Mouse (Mus musculus) monocyte, adult 5-6 weeks (primary cell): ENCODE results near the gene BC029722. TPM values are rescaled to one million over a fixed set of nuclear protein-coding genes. Genes with fewer than 3 reads are reported as not detected.

Source experiments
- ATAC-seq: fragments of 153-309, 156-312 bp; replicated peaks from 2 replicates; pipeline ENCODE4 v1.8.0; 2017; ENCODE audit warnings: mild to moderate bottlenecking; ENCODE audit not compliant: low TSS enrichment, insufficient number of reproducible peaks, severe bottlenecking, poor library complexity, low FRiP score
- total RNA-seq: library from RNA; stranded (forward); fragments of 200-1000, 200-491, 200-594 nt; gene quantifications from 3 replicates; pipeline ENCODE4 v1.2.3, GENCODE M21; 2017

Gene BC029722
- total RNA-seq, 1 experiment from 2014 or later = 10.6 TPM

DNA sequence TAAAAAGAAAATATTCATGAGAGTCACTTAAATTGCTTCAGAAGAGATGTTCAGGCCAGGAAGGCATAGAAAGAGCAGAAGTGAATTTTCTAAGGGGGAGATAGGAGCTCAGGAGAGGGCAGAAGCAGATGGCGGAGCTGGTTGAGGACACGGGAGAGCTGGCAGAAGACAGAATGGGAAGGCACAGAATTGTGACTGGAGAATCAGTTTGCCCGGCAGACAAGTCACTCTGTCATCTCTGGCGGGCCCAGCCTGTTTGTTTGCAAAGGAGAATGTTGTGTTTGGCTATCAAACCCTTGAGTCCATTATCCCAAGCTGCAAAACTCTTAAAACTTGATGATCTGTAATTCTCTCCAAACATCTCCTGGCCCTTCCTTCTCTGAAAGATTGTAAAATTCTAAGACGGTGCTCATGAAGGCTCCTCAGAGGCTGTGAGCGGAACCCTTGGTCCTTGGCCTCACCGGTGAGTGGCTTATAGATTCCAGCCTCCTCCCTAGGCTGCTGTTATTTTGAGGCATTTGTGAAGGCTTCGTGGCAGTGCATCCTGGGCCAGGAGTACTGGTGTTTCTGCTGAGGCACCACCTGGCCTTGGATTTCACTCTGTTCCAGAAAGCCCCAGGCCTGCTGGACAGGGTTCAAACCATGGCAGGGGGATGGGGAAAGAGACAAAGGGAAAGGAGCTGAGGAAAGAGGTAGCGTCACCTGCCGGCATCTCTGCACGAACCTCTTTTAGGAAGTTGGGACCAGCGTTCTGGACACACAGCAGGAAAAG lies 24.4 kb downstream of the BC029722 start:
- no peak for ATAC-seq

DNA sequence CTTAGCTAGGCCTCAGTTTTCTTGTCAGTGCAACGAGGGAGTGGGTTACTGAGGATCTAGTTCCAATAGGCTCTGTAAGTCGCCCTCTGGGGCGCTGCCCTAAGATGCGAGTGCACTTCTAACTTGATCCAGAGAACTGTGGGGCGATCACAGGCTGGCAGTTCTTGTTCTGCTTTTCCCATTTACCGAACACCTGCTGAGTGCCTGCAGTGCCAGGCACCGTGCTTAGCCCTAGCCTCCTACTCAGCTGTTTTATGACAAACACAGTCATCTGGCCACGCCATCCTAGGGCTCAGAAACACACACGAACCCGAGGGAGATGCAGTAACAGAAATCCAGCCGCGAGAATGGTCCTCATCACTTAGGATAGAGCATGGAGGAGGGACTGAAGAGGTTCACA lies 26.3 kb downstream of the BC029722 start:
- ATAC-seq = no peak

DNA sequence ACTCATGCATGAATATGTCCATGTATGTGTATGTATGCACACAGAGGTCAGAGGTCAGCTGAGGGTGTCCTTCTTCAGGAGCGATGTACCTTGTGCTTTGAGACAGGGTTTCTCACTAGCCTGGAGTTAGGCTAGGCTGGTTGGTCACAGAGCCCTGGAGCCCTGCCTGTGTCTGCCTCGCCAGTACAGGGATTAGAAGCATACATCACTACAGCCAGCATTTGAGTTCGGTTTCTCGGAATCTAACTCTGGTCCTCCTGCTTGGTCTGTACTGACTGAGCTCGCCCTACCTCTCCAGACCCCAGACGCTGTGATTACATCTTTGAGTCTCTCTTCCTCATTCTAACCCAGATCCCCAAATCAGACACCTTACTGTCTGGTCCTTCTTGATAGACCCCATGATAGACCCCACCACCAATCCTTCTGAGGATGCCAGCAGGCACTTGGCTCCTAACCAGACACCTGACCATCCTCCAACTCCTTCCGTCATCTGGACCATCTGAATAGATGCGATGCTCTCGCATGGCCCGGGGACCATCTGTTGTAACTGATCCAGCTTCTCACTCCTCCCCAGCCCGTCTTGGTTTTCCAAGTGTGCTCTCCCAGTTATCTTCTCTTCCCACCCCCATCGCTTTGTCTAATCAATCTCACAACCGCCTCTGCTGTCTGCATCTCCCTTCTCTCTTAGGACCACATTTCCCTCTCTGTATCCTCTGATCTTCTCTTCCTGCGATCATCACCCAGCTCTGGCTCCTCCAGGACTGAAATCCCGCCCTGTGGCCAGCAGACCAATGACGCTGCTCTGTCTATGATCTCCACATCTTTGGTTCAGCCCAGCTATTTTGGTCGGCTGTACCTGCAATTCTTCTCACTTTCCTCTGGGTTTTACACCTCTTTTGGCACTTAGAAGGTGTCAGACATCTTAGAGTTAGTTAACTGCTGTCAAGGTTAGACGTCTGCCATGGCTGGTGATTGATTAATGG lies 31.0 kb downstream of the BC029722 start:
- ATAC-seq = no peak

DNA sequence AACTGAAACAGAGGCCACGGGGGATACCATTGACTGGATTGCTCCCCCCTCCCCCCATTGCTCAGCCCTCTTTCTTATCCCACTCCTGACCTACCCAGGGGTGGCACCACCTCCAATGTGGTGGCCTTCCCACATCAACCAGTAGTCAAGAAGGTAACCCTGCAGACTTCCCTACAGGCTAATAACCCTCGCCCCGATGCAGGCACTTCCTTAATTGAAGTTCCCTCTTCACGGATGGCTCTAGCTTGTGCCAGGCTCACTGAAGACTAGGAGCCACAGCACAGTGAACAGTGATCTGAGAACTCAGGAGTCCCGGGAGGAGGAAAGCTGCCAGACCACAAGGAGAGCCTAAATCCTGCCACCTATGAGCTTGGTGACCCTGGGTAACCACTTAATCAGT lies 32.3 kb downstream of the BC029722 start:
- 0 out of 2 replicates have a peak, but pooled peaks have one; percentile 50 for ATAC-seq

DNA sequence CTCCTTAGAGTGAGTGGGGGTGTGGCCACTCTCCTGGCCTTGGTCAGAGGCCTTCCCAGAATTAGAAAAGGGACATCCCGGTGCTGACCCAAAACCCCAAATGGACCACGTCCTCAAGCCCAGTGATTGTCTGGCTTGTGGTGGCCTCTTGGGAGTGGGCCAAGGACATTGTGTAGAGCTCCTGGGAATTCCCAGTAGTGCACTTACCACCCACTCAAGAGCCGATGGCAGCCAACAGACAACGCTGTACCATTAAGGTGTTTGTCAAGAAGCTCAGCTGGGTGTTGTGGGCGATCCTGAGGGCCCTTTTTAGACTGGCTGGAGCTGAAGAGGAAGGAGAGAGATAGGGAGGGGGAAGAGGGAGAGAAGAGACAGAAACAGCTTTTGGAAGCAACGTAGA lies 34.7 kb downstream of the BC029722 start:
- no peak for ATAC-seq

DNA sequence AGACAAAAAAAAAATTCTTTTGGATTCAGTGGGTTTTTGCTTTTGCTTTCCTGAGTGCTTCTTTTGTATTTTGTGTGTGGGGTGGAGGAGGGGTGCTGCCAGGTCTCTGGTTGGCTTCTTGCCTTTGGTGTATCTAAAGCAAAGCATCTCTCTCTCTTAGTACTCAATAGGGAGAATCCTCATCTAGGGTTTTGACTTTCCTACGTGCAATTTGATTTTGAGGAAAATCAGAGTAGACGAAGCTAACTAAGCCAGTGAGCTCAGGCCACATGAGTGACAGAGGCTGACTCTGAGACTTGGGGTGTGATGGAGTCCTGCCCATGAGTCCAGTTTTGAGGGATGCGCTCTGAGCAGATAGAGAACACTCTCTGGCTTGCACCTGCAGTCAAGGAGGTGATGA lies 39.7 kb downstream of the BC029722 start:
- ATAC-seq = no peak

DNA sequence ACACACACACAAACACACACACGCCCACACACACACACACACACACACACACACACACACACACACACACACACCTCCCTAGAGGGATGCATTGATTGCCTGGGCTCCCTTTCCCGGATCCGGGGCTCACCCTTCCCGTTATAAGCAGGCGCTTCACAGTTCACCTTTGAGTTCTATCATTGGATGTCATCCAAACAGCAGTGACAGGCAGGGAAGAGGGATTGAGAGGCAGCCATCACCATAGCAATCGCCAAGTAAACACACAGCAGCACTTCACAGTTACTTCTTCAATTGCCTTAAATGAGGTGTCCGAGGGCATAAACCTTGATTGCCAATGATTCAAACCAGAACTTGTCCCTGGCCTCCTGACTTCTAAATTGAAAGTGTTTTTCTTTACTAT lies 40.2 kb downstream of the BC029722 start:
- ATAC-seq = no peak

DNA sequence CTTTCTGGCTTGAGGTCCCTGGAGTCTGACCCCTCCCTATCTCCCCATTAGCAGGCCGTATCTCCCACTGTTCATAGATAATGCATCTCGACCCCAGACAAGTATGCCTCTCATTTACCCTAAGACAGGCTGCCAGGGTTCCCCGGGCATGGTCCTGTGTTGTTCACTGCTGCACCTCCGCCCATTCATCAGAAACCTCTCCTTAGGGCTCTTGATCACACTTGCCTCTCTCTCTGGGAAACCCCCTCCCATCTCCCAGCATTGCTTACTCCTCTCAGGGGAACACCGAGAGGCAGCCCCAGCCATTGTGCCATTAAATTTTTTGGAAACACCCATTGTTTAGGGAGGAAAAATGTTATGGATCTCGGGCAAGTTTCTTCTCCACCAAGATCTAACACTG lies 41.2 kb downstream of the BC029722 start:
- ATAC-seq = no peak

DNA sequence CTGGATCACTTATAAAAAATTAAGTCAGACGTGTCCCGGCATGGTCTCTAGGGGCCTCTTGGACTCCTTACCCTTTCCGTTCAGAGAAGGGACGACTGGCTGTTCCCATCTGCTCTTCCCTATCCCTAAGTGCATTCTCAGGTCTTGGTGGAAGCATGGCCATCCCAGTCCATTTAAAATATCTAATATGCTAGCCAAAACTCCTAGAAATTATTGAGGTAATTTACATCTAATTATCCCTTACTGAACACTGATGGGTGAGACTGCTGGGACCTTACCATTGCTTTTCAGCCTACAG lies 41.6 kb downstream of the BC029722 start:
- ATAC-seq = no peak

DNA sequence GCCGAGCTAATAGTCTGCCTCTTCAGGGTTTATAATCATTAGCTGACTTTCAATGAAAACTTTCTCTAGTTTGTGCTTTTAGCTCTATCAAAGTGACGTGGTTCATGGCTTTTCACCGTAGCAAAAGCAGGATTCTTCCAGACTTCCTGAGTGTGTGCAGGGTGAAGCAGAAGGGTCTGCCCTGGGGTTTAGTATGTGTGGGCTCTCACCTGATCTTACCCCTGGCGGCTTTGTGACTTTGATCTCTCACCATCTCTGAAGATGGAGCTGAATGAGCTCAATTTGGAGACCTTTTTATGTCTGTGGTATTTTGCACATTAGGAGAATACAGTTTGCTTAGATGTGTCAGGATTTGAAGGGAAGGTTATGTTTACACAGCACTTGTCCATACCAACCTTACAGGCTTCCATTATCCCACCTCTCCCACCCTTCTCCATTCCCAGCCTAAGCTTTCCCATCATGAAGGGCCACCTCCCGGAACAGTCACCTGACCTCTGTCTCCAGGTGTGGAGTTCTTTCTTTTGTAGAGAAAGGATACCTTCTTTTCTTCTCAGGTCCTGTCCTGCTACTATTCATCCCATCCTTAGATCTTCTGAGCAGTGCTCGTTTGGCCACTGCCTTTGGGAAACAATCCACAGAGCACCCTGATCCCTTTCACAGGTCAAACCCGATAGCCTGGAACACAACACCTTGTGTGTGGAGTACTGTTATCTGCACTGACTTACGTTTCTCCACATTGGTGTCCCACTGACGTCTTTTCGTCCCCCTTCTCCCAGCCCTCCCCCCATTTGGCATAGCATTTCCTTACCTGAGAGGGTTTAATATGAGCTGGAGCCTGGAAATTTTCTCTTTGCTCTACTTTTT lies 42.2 kb downstream of the BC029722 start:
- ATAC-seq = no peak

DNA sequence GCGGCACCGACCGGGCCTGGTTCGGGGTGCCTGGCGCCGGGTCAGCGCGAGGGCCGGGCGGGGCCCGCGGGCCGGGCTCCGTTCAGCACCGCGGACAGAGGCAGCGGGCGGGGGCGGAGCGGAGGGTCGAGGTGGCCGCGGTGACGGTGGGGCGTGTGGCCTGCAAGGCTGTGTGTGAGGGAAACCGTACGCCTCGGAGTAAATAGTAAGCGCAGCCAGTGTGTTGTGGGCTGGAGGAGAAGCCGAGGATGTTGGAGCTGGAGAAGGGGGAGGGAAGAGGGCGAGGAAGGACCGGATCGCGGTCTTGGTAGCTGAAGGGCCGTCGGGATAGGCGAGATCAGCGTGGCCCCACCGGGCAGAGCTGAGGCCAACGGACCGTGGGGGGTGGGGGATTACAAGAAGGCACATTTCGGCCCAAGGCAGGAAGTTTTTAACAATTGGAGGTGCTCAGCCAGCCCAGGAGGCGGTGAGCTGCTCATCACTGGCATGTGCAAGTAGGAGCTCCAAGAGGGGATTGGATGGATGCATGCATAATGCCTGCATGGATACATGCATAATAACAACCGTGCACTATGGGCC lies 43.5 kb downstream of the BC029722 start:
- ATAC-seq = 0 out of 2 replicates have a peak, but pooled peaks have one; percentile 31

DNA sequence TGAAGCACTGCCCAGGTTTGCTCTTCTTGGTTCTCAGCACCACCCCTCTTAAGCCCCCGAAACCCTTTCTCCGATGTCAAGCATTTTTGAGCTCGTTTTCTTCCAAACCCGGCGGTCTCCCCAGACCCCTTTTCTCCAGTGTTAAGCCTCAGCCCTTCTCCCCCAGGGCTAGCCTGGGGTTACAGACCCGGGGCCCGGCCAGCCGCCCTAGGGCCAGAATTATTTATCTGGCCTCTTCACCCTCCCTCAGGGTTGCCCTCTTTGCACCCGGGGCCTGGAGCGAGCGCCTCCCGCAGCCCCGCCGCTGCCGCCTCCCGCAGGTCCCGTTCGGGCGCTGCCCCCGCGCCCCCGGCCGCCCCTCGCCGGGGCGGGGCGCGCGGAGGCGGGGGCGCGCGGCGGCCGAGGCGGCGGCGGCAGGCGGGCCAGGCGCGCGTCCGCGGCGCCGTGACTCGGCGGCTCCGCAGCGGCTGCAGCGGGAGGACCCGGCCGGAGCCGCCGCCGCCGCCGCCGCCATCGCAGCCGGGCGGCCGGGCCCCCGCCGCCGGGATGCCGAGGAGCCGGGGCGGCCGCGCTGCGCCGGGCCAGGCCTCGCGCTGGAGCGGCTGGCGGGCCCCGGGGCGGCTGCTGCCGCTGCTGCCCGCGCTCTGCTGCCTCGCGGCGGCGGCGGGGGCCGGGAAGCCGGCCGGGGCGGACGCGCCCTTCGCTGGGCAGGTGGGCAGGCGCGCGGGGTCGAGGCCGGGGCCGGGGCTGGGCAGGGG lies 44.1 kb downstream of the BC029722 start, which contains the start of gene Mmp24:
Gene Mmp24 (plus strand): TSS at position 416 of the 758 bp plus-strand sequence.
- ATAC-seq = no peak

DNA sequence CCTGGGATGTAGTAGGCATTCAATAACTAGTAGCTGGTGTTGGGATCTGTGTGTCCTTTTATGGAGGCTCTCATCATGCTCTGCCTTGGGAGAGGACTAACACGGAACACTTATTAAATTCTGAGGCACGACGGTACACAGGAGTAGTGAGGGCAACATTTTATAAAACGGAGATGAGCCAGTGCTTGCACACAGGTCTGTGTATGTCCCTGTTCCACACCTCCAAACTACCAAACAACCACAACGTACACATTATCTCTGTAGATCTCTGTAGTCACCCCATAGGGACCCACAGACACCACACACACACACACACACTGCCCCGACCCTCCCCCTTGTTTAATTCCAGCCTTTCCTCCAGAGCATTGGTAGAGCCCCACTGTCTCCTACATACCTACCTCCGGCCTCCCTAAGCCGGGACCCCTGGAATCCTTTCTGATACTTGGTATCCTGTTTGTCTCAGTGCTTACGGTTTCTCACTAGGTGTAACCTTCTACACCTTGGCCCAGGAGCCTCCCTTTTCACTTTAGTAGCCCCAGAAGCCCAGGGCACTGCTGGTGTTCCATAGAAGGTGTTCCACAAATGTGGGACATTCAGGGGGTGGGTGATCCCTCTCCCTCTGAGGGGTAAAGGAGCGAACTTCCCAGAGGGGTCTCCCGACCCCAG lies 44.8 kb downstream of the BC029722 start:
- no peak for ATAC-seq

DNA sequence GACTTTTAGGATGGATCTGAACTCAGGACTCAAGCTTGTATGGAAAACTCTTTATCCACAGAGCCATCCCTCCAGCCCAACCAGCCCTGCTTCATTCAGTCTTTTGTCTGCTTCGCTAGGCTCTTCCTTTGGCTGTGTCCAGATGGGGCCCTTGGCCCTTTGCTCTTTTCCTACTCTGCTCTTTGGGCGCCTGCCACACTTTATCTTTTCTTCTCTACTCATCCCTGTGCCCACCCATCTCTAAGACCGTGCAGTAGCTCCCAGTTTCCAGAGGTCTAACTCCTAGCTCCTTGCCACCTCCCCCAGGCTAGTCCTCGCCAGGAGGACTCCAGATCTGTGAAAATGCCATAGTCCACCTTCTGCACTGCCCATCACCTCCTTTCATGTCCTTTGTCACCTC lies 45.6 kb downstream of the BC029722 start:
- no peak for ATAC-seq
